Mouse (Mus musculus) CD4-positive, CD25-positive, alpha-beta regulatory T cell, adult 4 months (primary cell): ENCODE measurements around the gene Sugct. TPM values are rescaled to one million over a fixed set of nuclear protein-coding genes. Genes with fewer than 3 reads are reported as not detected.

Source experiments
- ATAC-seq: one replicate; pipeline ENCODE4 v1.8.0; 2017
- polyA plus RNA-seq, 2 experiments: library from polyadenylated mRNA; unstranded; fragments of 100-300 nt; shearing (Covaris generic); gene quantifications; one replicate each; pipeline ENCODE4 v1.2.1; 2017

Gene Sugct
- polyA plus RNA-seq, 2 experiments from 2014 or later: 1.1 TPM; not detected in 1

- no peak for ATAC-seq
These were observed 407.0 kb downstream of the Sugct start for GRCm38 (mm10) chr13:17288377-17288776.

- no peak for ATAC-seq
These were observed 449.4 kb downstream of the Sugct start for GRCm38 (mm10) chr13:17245936-17246335.

GRCm38 (mm10) chr13:17216524-17216923, 478.8 kb downstream of the Sugct start:
- no peak for ATAC-seq

DNA sequence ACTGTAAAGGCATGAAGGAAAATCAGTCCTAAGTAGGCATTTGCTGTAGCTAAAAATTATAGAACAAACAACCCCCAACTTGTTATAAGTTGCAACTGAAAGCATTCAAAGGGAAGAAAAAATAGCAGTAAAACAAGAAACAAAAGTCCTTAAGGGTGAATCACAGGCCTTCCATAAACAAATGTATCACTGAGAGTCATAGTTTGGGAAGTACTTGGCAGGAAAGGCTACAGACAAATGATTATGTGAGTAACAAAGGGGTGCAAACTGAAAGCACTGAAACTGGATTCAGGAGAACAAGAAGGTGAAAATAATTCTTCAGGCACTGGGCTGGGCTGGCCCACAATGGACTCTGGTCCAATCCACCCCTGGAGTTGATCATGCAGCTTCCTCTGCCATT, 482.7 kb downstream of the Sugct start:
- no peak for ATAC-seq

- ATAC-seq: no peak
These were observed 505.1 kb downstream of the Sugct start for GRCm38 (mm10) chr13:17190180-17190762.

DNA sequence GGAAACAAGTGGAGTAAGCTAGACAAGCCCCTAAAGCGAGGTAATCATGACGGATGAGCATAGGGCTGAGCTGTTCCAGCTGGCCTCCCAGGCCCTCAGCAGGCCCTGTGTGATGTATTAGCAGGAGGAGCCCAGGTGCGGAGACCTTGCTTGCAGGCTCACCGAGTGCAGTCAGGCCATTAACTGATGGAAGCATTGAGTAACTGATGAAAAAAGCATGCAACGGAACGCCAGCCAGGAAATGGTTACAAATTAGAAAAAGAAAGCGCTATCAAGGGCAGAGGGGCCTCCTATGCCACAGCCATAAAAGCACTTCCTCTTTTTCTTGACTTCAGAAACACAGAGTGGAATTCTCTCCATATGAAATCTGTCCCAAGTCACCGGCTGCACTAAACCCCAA, 510.1 kb downstream of the Sugct start:
- ATAC-seq: peak; percentile 43

DNA sequence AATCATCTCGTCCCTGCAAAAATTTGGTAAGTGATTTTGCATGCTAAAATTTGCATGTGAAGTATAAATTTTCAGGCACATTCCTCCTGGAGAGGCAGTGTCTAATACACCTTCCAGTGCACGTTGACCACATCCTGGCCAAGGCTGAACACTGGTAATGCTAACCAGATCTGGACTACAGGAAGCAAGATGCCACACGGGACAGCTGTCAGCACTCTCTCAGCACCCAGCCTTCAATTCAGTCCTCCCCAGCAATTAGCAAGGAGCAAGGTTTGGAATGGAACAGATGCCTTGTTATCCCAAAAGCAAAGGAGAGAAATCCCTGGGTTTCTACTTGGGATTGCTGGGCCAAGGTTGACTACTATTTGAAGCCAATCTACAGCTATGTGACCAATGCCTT, 529.4 kb downstream of the Sugct start:
- no peak for ATAC-seq

- no peak for ATAC-seq
These were observed 530.6 kb downstream of the Sugct start for GRCm38 (mm10) chr13:17164721-17165120.

DNA sequence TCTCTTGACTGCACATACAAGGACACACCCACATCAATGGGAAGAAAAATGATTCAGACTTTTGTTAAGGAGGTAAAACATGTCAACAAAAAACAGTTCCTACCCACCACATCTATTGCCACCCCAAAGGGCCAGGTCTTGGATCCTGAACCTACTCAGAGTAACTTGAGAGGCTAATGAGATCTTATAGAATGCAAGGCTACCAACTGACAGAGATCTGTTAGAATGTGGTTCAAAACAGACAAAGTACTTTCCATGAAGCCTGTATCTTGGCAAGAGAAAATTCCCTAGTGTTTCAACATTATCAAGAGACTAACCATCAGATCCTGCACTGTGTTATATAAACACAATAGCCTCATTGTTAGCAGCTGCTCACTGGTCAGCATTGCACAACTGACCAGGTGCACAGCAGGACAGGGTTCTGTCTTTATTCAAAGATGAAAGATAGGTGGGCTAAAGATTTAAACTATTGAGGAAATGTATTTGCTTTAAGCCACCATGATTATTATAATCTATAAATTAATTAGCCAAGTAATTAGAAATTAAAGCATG, 548.8 kb downstream of the Sugct start:
- ATAC-seq: no peak

GRCm38 (mm10) chr13:17116073-17116472, 579.3 kb downstream of the Sugct start:
- no peak for ATAC-seq

DNA sequence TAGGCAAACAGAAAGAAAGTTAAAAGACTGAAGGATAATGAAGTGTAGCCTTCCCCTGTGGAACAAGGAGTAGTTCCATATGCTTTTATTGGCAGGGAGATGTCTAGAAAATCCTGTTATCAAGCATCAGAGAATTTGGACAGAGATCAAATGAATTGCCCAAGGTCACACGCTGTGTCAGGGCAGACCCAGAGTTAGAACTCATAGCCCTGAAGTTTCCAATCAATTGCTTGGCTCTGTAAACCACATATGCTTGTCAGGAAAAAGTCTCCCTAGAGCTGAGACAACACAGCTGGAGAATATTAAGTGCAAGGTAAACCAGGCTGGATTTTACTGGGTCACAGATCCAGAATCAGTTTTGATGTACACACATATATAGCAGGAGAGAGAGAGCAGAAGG, 593.0 kb downstream of the Sugct start:
- no peak for ATAC-seq

DNA sequence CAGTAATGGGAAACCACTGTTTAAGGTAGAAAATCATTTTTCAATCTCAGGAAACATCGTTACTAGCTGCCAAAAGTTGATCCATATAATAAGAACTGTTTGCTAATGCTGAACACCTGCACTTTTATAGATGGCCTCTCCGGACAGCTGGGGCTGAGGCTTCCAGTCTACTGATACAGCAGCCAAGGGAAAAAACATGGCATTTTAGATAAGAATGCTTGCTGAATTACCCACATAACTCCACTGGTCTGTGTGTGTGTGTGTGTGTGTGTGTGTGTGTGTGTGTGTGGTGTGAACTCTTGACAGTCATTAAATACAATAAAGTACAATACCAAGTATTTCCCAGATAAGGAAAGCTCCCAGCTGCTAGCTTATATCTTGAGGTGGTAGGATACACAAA, 608.8 kb downstream of the Sugct start:
- no peak for ATAC-seq

DNA sequence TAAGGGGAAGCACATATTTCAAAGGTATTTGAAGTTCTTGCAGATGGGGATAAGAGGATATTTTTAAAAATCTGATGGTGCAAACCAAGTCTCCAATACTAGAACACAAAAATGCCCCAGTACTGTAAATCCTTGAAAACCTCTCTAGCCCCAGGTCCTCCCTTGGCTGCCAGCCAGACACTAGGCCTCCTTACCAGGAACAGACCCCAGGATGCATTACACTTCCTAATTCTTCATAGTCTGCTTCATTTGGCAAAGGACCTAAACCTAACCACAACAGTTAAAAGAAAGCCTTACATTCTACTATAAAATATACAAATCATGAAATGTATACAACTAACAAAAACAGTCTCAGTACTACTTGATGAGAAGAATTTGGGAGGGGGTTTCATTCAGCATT, 609.2 kb downstream of the Sugct start:
- ATAC-seq: no peak

DNA sequence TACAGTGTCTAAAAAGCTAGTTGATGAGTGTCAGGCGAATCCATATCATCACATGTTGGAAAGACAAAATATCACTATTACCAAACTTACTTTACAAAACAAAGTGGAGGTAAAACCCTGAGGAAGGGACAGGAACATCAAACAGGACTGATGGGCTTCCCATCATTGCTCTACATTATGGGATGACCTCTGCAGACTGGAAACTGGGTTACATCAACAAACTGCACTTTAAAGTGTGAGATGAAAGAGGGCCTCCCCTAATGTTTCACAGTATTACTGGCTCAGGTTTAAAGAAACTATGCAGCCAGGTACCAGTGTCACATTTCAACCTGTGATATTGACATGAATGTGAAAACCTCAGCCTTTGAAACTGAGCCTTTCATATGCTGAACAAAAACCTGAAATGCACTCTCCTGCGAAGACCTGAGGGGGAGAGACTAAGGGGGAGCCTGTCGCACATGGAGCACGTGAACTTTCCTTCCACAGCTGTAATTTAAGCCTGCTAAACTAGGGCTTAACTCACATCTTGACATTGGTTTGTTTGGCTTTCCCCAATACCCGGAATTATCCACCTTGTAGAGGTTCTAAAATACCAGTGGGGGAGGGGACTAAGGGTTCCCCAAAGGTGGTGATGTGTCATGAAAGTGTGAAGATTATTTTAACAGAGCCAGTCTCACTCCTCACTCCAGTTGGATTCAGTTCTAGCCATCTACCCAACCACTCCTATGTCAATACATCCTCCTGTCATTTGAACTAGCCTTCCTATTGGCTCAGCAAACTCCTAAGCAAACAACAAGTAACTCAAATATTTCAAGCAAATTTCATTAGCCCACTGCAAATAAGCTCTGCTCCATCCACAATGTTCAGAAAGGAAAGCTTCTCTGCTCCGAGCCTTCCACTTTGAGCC, 610.2 kb downstream of the Sugct start:
- ATAC-seq: no peak

- no peak for ATAC-seq
These were observed 613.7 kb downstream of the Sugct start for GRCm38 (mm10) chr13:17081618-17082017.

DNA sequence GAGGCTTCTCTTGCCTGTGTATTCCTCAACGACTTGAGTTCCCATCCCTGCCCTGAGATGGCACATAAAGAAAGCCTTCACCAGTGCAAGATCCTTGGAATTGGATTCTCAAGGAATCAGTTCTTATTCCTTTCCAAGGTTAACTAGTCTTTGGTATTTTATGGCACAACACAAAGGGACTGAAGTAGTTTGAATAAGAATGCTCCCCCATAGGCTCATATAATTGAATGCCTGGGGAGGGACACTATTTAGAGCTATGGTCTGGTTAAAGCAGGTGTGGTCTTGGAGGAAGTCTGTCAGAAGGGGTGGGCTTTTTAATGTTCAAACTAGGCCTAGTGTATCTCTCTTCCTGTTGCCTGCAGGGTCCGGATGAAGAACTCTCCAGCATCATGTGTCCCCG, 629.8 kb downstream of the Sugct start:
- ATAC-seq: no peak

GRCm38 (mm10) chr13:17056650-17057049, 638.7 kb downstream of the Sugct start:
- no peak for ATAC-seq

- no peak for ATAC-seq
These were observed 651.7 kb downstream of the Sugct start for GRCm38 (mm10) chr13:17043426-17044224.

DNA sequence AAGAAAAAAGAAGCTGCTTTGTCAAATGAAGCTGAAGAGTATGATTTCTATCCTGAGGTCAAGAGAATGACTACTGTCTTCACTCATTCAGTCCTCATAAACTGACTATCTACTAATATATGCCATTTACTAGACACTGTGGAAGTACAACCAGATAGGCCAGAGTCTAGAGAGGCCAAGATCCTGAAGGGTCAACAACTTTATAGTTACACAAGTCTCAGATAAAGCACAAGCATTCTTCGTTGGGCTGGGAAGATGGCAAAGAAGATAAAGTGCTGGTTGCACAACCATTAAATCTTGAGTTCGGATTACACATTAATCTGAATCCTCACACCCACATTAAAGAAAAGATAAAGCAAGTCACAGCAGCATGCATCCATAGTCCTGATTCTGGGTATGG, 653.0 kb downstream of the Sugct start:
- ATAC-seq: no peak

- ATAC-seq: no peak
These were observed 655.6 kb downstream of the Sugct start for GRCm38 (mm10) chr13:17039727-17040126.

DNA sequence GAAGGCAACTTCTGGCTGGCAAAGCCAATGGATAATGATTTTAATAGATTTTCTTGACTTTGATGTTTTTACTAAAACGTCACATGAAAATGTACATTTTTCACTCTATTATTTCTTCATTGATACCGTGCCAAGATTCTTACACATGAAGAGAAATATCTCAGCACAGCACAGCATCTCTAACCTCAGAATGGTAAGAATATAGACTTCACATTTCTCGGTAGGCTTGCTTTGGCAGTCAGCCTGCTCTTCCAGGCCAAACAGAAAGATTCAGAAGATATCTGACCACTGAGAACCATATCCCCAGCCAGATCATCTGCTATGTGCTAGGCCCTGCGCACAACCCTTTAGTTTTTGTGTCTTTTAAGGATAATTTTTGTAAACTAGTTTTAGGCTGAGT, 657.0 kb downstream of the Sugct start:
- no peak for ATAC-seq

- no peak for ATAC-seq
These were observed 657.5 kb downstream of the Sugct start for GRCm38 (mm10) chr13:17037899-17038298.

GRCm38 (mm10) chr13:17030761-17031160, 664.6 kb downstream of the Sugct start:
- ATAC-seq: peak; percentile 71
